Mouse (Mus musculus): ENCODE measurements around the gene Hoxb5.

The Hoxb5 gene

DNA sequence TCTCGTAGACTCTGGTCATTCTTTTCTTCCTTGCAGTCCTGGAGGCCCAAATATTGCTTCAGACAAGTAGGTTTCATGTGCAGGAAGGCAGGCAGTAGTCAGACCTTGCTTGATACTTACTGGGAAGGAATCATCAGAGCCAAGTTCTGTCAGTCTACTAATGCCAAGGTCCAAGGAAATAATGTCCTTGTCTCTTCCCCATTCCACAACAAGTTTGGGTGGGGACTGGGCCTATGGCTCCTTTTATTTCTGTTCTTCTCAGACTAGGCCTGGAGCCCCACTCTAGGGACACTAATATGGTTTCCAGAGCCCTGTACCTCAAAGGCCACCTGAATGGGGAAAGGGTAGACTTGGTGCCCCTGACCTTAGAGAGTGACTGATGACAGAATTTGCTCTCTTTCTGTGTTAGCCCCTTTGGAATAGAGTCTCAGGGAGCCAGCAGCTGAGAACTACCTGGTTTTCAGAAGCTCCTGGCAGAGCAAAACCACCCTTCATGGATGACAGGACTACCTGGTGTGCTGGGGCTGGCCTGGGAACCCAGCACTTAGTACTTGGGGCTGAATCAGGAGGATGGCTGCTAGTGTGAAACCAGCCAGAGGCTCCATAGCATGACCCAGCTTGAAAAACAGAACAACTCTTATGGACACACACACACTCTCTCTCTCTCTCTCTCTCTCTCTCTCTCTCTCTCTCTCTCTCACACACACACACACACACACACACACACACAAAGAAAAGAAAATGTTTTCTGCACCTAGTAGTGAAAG is 14.5 kb upstream of the Hoxb5 start:
- no peak for DNase-seq (ENCODE audit: low spot score)

DNA sequence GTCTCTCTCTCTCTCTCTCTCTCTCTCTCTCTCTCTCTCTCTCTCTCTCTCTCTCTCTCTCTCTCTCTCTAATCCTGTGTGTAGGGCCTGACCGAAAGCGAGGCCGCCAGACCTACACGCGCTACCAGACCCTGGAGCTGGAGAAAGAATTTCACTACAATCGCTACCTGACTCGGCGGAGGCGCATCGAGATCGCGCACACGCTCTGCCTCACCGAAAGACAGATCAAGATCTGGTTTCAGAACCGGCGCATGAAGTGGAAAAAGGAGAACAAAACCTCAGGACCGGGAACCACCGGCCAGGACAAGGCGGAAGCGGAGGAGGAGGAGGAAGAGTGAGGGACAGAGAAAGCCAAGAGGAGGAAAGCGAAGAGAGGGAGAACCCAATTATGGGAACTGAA is 13.8 kb upstream of the Hoxb5 start:
- DNase-seq (ENCODE audit: low spot score), result no peak

- DNase-seq (ENCODE audit: low spot score), result no peak
These were observed 13.3 kb upstream of the Hoxb5 start for GRCm38 (mm10) chr11:96289837-96290236.

DNA sequence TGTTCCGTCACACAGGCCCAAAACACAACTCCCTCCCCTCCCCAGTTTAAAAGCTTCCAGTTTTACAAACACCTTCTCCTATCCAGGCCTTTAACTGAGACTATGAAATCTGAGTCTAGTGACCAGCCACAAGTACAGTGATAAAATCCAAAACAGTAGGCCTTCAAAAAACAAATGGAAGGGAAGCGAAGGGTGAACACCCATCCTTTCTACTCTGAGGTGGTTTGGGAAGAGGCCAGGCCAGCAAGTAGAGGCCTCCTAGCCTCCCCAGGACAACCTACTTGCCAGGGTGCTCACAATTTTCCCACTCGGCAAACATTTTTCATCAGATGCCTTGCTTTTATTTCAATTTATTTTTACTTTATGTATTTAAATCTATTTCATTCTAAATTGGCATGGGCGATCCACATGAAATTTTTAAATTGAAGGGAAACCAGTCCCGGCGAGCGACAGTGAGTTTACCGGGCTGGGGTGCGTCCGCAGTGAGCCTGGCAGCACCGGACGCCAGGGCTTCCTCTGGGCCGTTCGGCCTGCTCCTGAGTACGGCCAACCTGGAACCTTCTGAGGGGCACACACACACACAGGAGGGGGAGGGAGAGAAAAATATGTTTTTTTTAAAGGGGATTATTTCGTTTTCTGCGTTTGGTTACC is 12.3 kb upstream of the Hoxb5 start:
- no peak for DNase-seq (ENCODE audit: low spot score)

DNA sequence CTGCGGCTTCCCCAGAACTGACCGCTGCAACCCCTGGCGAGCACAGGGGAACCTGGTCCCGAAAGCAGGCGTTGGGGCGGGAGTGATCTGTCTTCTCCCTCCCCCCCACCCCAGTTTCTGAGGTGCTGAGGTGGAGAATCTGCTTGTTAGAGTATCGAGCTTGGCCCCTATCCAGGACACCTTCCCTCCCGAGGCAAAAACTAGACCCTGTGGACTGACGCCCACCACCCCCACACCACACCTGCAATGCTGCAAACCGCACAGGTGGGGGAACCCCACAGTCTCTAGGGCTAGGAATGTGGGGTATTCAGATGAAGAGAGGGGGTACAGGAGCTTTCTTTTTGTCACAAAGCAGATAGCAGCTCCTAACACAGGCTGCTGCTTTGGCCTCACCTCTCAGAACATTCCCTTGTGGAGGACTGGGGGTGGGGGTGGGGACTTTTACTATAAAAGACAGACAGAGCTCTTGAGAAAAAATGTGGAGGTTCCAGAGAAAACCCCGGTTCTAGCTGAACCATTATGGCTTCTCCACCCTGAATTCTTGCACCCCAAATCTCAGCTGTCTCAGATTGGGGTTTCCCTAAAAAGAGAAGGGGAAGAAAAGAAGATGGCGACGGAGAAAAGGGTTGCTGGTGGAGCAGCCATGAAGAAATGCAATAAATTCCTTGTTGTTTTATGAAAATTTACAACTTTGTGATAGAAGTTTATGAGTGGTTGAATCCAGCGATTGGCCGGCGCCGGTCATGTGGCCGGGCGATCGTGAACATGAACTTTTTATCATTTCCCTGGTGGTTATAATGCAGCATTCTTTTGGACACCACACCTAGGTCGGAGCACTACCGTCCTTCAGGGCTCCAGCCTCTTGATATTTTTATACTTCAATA is 11.2 kb upstream of the Hoxb5 start, which contains the start of gene Hoxb6:
Hoxb6 (plus strand) TSS at position 796 of the 884 bp plus-strand sequence.
- peak; percentile 30 for DNase-seq (ENCODE audit: low spot score)

GRCm38 (mm10) chr11:96292565-96293301 is 10.4 kb upstream of the Hoxb5 start:
- DNase-seq (ENCODE audit: low spot score), result no peak

- DNase-seq (ENCODE audit: low spot score), result no peak
These were observed 9.7 kb upstream of the Hoxb5 start for GRCm38 (mm10) chr11:96293302-96293921.

DNA sequence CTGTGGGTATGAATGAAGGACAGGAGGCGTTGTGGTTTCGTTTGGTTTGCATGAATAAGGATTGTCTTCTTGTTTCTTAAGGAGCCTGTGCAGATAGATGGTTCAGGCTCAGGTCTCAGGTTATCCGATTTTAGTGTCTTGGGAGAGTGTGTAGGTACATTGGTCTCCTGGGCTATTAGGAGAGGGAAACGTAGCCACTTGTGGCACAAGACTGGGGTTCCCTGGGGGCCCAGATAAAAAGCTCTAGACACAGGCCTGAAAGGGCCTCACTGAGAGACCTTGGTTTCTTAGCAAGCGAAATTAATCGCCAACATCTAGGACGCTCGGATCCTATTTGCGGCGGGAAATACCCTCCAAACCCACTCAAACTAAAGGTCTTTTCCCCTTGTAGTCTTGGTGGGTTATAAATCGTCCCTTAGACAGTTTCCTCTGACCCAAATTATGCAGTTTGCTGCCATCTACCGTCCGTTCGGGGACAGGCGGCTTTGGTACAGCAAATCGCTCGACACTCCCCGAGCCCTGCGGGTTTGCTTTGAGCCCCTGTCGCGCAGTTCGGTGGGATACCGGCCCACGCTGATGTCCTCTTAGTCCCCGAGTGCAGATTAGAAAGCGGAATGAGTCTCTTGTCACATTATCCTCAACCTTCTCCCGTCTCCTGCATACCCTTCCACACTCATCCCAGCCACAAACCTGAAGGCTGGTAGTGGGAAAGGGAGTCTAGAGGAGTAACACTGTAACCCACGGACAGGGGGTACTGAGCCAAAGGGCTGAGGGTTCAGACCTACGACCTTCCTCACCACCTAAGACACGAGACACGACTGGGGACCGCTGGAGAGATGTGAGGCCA is 8.7 kb upstream of the Hoxb5 start:
- peak; percentile 78 for DNase-seq (ENCODE audit: low spot score)

DNA sequence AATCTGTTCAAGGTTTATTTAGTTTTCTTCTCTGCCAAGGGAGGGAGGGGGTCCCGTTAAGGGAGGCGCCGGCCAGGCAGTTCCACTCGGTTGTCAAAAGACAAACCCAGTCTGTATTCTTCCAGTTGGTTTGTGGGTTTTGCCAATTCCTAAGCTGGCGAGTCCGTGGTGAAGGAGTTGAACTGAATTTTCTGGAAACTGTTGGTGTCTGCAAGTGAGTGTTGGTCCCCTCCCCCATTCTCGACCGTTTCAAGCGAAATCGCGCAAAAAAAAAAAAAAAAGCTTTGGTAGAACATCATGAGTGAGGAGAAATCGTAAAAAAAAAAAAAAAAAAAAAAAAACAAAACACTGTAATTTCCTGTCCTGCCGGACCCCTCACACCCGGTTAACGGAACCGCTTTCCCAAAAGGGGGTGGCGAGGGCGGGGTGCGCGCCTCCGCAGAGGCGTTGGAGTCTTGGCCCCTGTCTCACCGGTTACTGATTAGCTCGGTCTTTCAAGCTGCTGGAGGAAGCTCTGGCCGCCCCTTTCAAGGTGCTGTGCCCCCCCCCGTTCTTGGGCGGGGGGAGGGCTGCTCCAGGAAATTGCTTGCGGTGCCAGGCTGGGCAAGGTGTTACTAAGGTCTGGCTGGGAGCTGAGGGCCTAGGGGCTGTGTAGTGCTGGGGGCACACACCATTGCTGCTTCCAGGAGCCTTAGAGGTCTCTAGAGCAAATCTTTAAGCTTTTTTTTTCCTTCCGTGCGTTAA is 7.9 kb upstream of the Hoxb5 start:
- DNase-seq (ENCODE audit: low spot score), result peak; percentile 18

- no peak for DNase-seq (ENCODE audit: low spot score)
These were observed 6.1 kb upstream of the Hoxb5 start for GRCm38 (mm10) chr11:96296997-96297396.

- DNase-seq (ENCODE audit: low spot score), result no peak
These were observed 5.7 kb upstream of the Hoxb5 start for GRCm38 (mm10) chr11:96297428-96297827.

- no peak for DNase-seq (ENCODE audit: low spot score)
These were observed 5.0 kb upstream of the Hoxb5 start for GRCm38 (mm10) chr11:96297968-96298635.

GRCm38 (mm10) chr11:96298895-96299667 is 4.1 kb upstream of the Hoxb5 start:
- DNase-seq (ENCODE audit: low spot score), result no peak

- DNase-seq (ENCODE audit: low spot score), result no peak
These were observed 3.4 kb upstream of the Hoxb5 start for GRCm38 (mm10) chr11:96299781-96300180.

DNA sequence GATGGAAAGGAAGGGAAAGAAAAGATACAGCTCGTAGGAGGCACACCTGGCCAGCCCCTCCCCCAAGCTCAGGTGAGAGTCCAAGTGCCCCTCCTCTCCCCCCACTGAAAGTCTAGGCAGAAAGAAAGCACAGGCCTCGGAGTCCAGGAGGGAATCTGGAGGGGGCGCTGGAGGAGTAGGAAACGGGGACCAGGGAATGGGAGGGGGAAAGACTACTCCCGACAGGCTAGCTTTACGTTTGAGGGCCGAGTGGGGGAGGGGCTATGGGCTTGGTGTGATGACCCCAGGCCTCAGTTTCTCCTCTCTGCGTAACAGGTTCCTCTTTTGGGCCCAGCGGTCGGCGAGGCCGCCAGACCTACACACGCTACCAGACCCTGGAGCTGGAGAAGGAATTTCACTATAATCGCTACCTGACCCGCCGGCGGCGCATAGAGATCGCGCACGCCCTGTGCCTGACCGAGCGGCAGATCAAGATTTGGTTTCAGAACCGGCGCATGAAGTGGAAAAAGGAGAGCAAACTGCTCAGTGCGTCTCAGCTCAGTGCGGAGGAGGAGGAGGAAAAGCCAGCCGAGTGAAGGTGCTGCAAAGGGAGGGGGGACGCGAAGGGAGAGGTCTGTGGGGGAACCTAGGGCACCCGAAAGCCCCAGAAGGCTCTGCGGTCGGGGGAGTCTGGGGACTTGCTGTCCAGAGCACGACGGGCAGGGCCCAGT is 2.6 kb upstream of the Hoxb5 start:
- no peak for DNase-seq (ENCODE audit: low spot score)

DNA sequence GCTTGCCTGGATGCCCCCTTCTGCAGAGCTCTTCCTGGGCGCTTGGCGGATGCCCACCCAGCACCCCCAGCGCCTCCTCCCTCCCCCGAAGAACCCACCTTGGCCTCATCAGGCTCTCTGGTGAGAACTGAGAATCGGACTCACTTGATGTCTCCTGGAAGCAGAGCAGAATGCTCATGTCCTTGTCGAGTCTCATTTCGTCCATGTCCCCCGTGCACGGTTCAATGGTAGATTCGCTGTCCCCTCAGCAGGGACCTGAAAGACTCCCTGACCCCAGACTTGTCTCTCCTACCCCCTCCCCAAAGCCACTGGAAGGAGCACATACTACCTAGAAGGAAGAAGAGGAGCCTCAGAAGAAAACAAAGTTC is 2.1 kb upstream of the Hoxb5 start:
- DNase-seq (ENCODE audit: low spot score), result no peak

DNA sequence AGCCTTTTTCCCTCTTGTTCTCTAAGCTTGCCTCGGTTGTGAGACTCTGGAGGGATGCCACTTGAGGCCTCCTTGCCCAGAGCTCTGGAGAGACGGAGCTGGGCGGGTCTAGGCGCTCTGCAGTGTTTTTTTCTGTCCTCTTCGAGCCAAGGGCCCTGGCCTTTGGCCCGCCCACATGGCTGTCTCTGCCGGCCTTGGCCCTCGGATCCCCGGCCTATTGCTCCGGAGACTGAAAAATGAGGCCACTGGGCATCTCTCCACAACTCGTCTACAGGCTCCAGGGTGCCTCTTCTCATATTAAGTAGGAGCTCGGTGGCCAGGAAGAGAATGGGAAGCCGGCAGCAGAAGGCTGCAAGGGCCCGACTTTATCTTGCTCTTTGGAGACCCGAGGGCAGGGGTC is 1.3 kb upstream of the Hoxb5 start:
- peak; percentile 76 for DNase-seq (ENCODE audit: low spot score)

Data from adipocyte (in vitro differentiated cells).